In the genomic region with DNA sequence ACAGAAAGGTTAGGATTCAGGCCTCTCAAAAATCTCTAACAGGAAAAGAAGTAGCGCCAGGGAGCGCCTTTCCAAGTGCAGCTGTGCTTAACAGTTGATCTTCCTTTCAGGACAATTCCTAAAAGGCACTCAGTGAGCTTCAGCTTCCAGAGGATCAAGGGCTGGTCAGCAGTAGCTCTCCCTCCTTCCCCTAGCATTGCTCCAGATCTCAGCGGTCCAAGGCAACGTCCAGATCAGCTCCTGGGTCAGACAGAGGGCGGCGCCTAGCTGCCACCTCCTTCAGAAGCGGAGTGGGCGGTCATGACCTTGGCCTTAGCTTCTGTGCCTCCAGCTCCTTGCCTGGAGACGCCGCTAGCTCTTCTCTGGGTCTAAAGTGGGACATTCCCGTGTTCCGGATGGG, we compare ENCODE assay signal across 8 mouse cellular contexts. TPM values are rescaled to one million over a fixed set of nuclear protein-coding genes. Genes with fewer than 3 reads are reported as not detected.
A peak's percentile ranks its signal among the peaks of the same experiment; 100 is the strongest.
DNase-seq lines count a peak whose midpoint lies in the region; ATAC-seq and TF ChIP-seq lines count a peak whose summit lies in the region.

No protein-coding gene starts in this region.

- WGBS in spleen, adult 2 months: 84% methylated on average over 12 of the region's 12 CpGs

- TF ChIP-seq POLR2A in spleen, adult 2 months (IDR thresholded peaks at IDR 0.05; ENCODE audit: low read depth, low read length): no peak

- H3K27me3 ChIP-seq in spleen, adult 2 months (ENCODE audit: control insufficient read depth, insufficient read depth, low read length): peaks cover 2% of the 10 kb centered on the region; the same call in 1 of the 2 replicates

- DNase-seq in cerebellum, adult 18-20 months: peak; percentile 25 to 27
- DNase-seq in cerebellum, adult 11-12 months: no peak
- no peak for DNase-seq in spleen, adult 2 months (ENCODE audit: low read depth in 1 of 2, low spot score in 2 of 2)
- no peak for DNase-seq in spleen, adult 18-20 months
- peak; percentile 66 for DNase-seq in heart, postnatal 4 days
- peak; percentile 81 for DNase-seq in lung, postnatal 36 days
- DNase-seq in thymus, postnatal 14 days: no peak

- ATAC-seq in frontal cortex, adult (ENCODE audit: low TSS enrichment): no peak

- TF ChIP-seq CTCF in spleen, adult 2 months (IDR thresholded peaks at IDR 0.05; ENCODE audit: extremely low read depth, insufficient read depth, insufficient read length, insufficient replicate concordance): no peak

- H3K4me3 ChIP-seq in spleen, adult 2 months (ENCODE audit: extremely low read depth, insufficient read depth, insufficient read length): no peak overlapping the region

- H3K27ac ChIP-seq in spleen, adult 2 months (ENCODE audit: insufficient read depth, low read length): peak overlapping the region; percentile 19; the same call in 1 of the 2 replicates

- H3K36me3 ChIP-seq in spleen, adult 2 months (ENCODE audit: control insufficient read depth, insufficient read depth, low read length): no peaks in the 10 kb centered on the region

- H3K4me1 ChIP-seq in spleen, adult 2 months (ENCODE audit: control insufficient read depth, insufficient read depth, insufficient read length): no peaks in the 10 kb centered on the region

RNA-seq across cellular contexts. Expression of gene Nfia, which starts 18.3 kb away (rescaled TPM):
- 10.3 and 13.2 TPM in 2 replicates for polyA plus RNA-seq in spleen, adult 2 months (2012; rRNA removed)
- 100 to 1,000 TPM; 206 to 217 TPM for total RNA-seq in heart, postnatal 4 days (2021)

RNA-seq across cellular contexts. Expression of gene E130114P18Rik, which starts 23.6 kb away (rescaled TPM):
- not detected in 2 replicates for polyA plus RNA-seq in spleen, adult 2 months (2012; rRNA removed)
- not detected for total RNA-seq in heart, postnatal 4 days (2021)

Comparison
In these comparisons a context has a peak if more than half of its experiments do, and no peak if none do; other contexts are left out.
1. DNase-seq: peak in cerebellum, adult 18-20 months (2 of 2), heart, postnatal 4 days (single experiment) and lung, postnatal 36 days (single experiment); none in cerebellum, adult 11-12 months (single experiment), spleen, adult 2 months (0 of 2), spleen, adult 18-20 months (0 of 2) and thymus, postnatal 14 days (single experiment).